Mouse (Mus musculus): ENCODE measurements around the gene Nosip.

GRCm38 (mm10) chr7:45100046-45100445 lies 37.8 kb downstream of the Nosip start:
- no peak for TF ChIP-seq CTCF (IDR thresholded peaks at IDR 0.05; ENCODE audit: low read depth, low read length)
- TF ChIP-seq POLR2A (IDR thresholded peaks at IDR 0.05; ENCODE audit: extremely low read depth, insufficient read depth, low read length) = no peak
